Mouse (Mus musculus): ENCODE measurements at regions not wholly inside any gene's neighbourhood (a gene's known extent, or its start where the extent isn't known, plus 50 kb on each side); places are given as distances from the start of the nearest gene placed in this dataset.

GRCm38 (mm10) chr14:67485449-67485800, 1476.4 kb upstream of the Gulo start:
- Histone ChIP-seq H3K4me3 (ENCODE audit: low read depth, low read length) (no peak overlapping the region), H3K4me1 (ENCODE audit: insufficient read depth, low read length) (no peaks in the 10 kb centered on the region), H3K27ac (ENCODE audit: low read depth, low read length) (no peak overlapping the region), H3K36me3 (ENCODE audit: insufficient read depth, low read length) (no peaks in the 10 kb centered on the region), H3K9ac (replicated peaks; ENCODE audit: low read length, poor library complexity, severe bottlenecking) (no peak overlapping the region), H3K27me3 (ENCODE audit: insufficient read depth, low read length) (no peaks in the 10 kb centered on the region), H3K9me3 (ENCODE audit: low read length) (no peaks in the 10 kb centered on the region), H3K4me2 (ENCODE audit: low read depth, low read length, poor library complexity, severe bottlenecking) (no peak overlapping the region)
- WGBS: 91% methylated on average over 4 of the region's 4 CpGs
- no peak for ATAC-seq (ENCODE audit: low FRiP score)
- no peak for DNase-seq (ENCODE audit: low spot score)
- TF ChIP-seq CTCF (IDR thresholded peaks at IDR 0.05): no peak

GRCm38 (mm10) chr14:67484533-67485448, 1475.8 kb upstream of the Gulo start:
- Histone ChIP-seq H3K36me3 (ENCODE audit: insufficient read depth, low read length) (no peaks in the 10 kb centered on the region), H3K9ac (replicated peaks; ENCODE audit: low read length, poor library complexity, severe bottlenecking) (no peak overlapping the region), H3K27ac (ENCODE audit: low read depth, low read length) (no peak overlapping the region), H3K4me2 (ENCODE audit: low read depth, low read length, poor library complexity, severe bottlenecking) (no peak overlapping the region), H3K27me3 (ENCODE audit: insufficient read depth, low read length) (no peaks in the 10 kb centered on the region), H3K4me1 (ENCODE audit: insufficient read depth, low read length) (no peaks in the 10 kb centered on the region), H3K4me3 (ENCODE audit: low read depth, low read length) (no peak overlapping the region), H3K9me3 (ENCODE audit: low read length) (no peaks in the 10 kb centered on the region)
- DNase-seq (ENCODE audit: low spot score): no peak
- WGBS: 63% methylated on average over 19 of the region's 19 CpGs
- TF ChIP-seq CTCF (IDR thresholded peaks at IDR 0.05): no peak
- no peak for ATAC-seq (ENCODE audit: low FRiP score)

Data from midbrain, postnatal 0 days (tissue).